Mouse (Mus musculus) regulatory T cell (primary cell): Measurements from ENCODE around the gene Faf1.

Experiments used
- in situ Hi-C: fragments of 300-600 bp; cut with MboI, MseI; formaldehyde crosslinking; loops from one replicate; pipeline ENCODE4 v1.15.1; 2025; ENCODE audit warnings: high pct_unique_total_duplicates

Gene Faf1

GRCm38 (mm10) chr4:109769071-109769470 is 92.7 kb downstream of the Faf1 start:
- in situ Hi-C loops: no loop called here

- in situ Hi-C loops: no loop called here
These were observed 106.3 kb downstream of the Faf1 start for GRCm38 (mm10) chr4:109782577-109783114.

- in situ Hi-C loops: no loop called here
These were observed 113.1 kb downstream of the Faf1 start for GRCm38 (mm10) chr4:109789347-109790001.

- in situ Hi-C loops: no loop called here
These were observed 115.9 kb downstream of the Faf1 start for GRCm38 (mm10) chr4:109792331-109792730.

GRCm38 (mm10) chr4:109793072-109793471 is 116.7 kb downstream of the Faf1 start:
- in situ Hi-C loops: no loop called here

- in situ Hi-C loops: no loop called here
These were observed 121.3 kb downstream of the Faf1 start for GRCm38 (mm10) chr4:109797511-109798182.

GRCm38 (mm10) chr4:109806408-109806807 is 130.0 kb downstream of the Faf1 start:
- in situ Hi-C loops: no loop called here

GRCm38 (mm10) chr4:109815161-109815560 is 138.8 kb downstream of the Faf1 start:
- in situ Hi-C loops: no loop called here

GRCm38 (mm10) chr4:109815592-109815991 is 139.2 kb downstream of the Faf1 start:
- in situ Hi-C loops: no loop called here

GRCm38 (mm10) chr4:109819455-109819854 is 143.1 kb downstream of the Faf1 start:
- in situ Hi-C loops: no loop called here

GRCm38 (mm10) chr4:109829800-109830199 is 153.4 kb downstream of the Faf1 start:
- in situ Hi-C loops: no loop called here

GRCm38 (mm10) chr4:109857851-109858250 is 181.5 kb downstream of the Faf1 start:
- in situ Hi-C loops: no loop called here

- in situ Hi-C loops: no loop called here
These were observed 182.4 kb downstream of the Faf1 start for GRCm38 (mm10) chr4:109858571-109859392.

- in situ Hi-C loops: no loop called here
These were observed 183.0 kb downstream of the Faf1 start for GRCm38 (mm10) chr4:109859401-109859800.

- in situ Hi-C loops: no loop called here
These were observed 183.9 kb downstream of the Faf1 start for GRCm38 (mm10) chr4:109860256-109860655.

- in situ Hi-C loops: no loop called here
These were observed 185.9 kb downstream of the Faf1 start for GRCm38 (mm10) chr4:109862271-109862670.

- in situ Hi-C loops: no loop called here
These were observed 186.6 kb downstream of the Faf1 start for GRCm38 (mm10) chr4:109863021-109863420.

GRCm38 (mm10) chr4:109868897-109869484 is 192.6 kb downstream of the Faf1 start:
- in situ Hi-C loops: no loop called here

- in situ Hi-C loops: no loop called here
These were observed 207.9 kb downstream of the Faf1 start for GRCm38 (mm10) chr4:109884333-109884732.

GRCm38 (mm10) chr4:109887856-109888357 is 211.5 kb downstream of the Faf1 start:
- in situ Hi-C loops: no loop called here

- in situ Hi-C loops: no loop called here
These were observed 221.6 kb downstream of the Faf1 start for GRCm38 (mm10) chr4:109897810-109898566.
